Mouse (Mus musculus) CH12.LX (cell line): ENCODE measurements at regions not wholly inside any gene's neighbourhood (a gene's known extent, or its start where the extent isn't known, plus 50 kb on each side); places are given as distances from the start of the nearest gene placed in this dataset.

Experiments
- CTCF ChIP-seq, 2 experiments: IDR thresholded peaks in 1 of 2; conservative IDR thresholded peaks in 1 of 2; 2 replicates each; pipeline ENCODE4 v1.5.1; 2011 to 2012; ENCODE audit warnings: low read depth in 2 of 2, low read length in 2 of 2, improper control_type of control experiment in 1 of 2, inconsistent platforms in 1 of 2, mild to moderate bottlenecking in 1 of 2, moderate library complexity in 1 of 2
- EP300 ChIP-seq: IDR thresholded peaks from 2 replicates; pipeline ENCODE4 v1.6.1; 2011; ENCODE audit warnings: low read length, improper control_type of control experiment
- JUN ChIP-seq: IDR thresholded peaks from 2 replicates; pipeline ENCODE4 v1.6.1; 2011; ENCODE audit warnings: low read depth, mild to moderate bottlenecking, low read length, improper control_type of control experiment, moderate library complexity; ENCODE audit not compliant: insufficient read depth
- POLR2A ChIP-seq: IDR thresholded peaks from 2 replicates; pipeline ENCODE4 v1.6.1; 2011; ENCODE audit warnings: low read depth, mild to moderate bottlenecking, improper control_type of control experiment, low read length
- TCF12 ChIP-seq: IDR thresholded peaks from 2 replicates; pipeline ENCODE4 v1.6.1; 2014; ENCODE audit warnings: low read depth, mild to moderate bottlenecking, inconsistent platforms, low read length, improper control_type of control experiment

- TF ChIP-seq EP300 (no peak), CTCF (conservative IDR thresholded peaks at IDR 0.05 in 1 of 2, IDR thresholded peaks at IDR 0.05 in 1 of 2; ENCODE audit: low read depth in 2 of 2, low read length in 2 of 2) (no peak), TCF12 (no peak), JUN (no peak), POLR2A (no peak)
Measured at GRCm38 (mm10) chr3:9113410-9113809, 496.5 kb downstream of the Zfp704 start.
